Mouse (Mus musculus): ENCODE measurements around the gene Sorcs2. TPM values are rescaled to one million over a fixed set of nuclear protein-coding genes. Genes with fewer than 3 reads are reported as not detected.
A peak's percentile ranks its signal among the peaks of the same experiment; 100 is the strongest.

Gene Sorcs2
- polyA plus RNA-seq, 1 experiment from 2014 or later: 11.1 TPM

- no peaks in the 10 kb centered on the region for H3K27me3 ChIP-seq (ENCODE audit: insufficient read depth, low read length)
Measured at GRCm38 (mm10) chr5:36134302-36134701, 263.6 kb downstream of the Sorcs2 start.

DNA sequence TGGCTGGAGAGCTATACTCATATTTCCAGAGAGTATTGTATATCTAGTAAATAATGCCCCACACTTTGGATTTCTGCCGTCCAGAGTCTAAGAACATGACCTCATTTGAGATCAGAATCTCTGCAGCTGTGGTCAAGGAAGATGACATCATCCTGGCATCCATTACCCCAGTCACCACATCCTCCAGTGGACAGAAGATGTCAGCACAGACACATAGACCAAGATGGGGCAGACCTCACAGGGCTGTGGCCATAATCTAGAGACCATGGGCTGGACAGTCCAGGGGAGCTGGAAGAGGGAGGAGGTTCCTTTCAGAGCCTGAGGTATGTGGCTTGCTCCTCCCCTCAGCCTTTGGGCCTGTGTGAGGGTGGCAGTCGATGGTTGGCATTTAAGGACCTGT lies 264.0 kb downstream of the Sorcs2 start:
- no peak overlapping the region for H3K4me2 ChIP-seq (replicated peaks; ENCODE audit: low read depth, low read length)
- H3K4me1 ChIP-seq (ENCODE audit: insufficient read depth, low read length): no peaks in the 10 kb centered on the region
- no peaks in the 10 kb centered on the region for H3K27me3 ChIP-seq (ENCODE audit: insufficient read depth, low read length)
- no peak for ATAC-seq (ENCODE audit: low FRiP score, low TSS enrichment)
- no peaks in the 10 kb centered on the region for H3K36me3 ChIP-seq (ENCODE audit: insufficient read depth, low read length)
- no peak overlapping the region for H3K9ac ChIP-seq (replicated peaks; ENCODE audit: low read length)
- no peaks in the 10 kb centered on the region for H3K9me3 ChIP-seq (ENCODE audit: low read length)
- no peak overlapping the region for H3K27ac ChIP-seq (ENCODE audit: low read length)
- WGBS: 55% methylated on average over 2 of the region's 2 CpGs
- no peak overlapping the region for H3K4me3 ChIP-seq (ENCODE audit: low read length)

More at GRCm38 (mm10) chr5:36134302-36134701, 263.6 kb downstream of the Sorcs2 start:
- WGBS: 64% methylated on average over 6 of the region's 6 CpGs
- Histone ChIP-seq H3K4me2 (replicated peaks; ENCODE audit: low read depth, low read length) (no peak overlapping the region), H3K27ac (ENCODE audit: low read length) (no peak overlapping the region), H3K9ac (replicated peaks; ENCODE audit: low read length) (no peak overlapping the region), H3K4me1 (ENCODE audit: insufficient read depth, low read length) (no peaks in the 10 kb centered on the region), H3K4me3 (ENCODE audit: low read length) (no peak overlapping the region), H3K9me3 (ENCODE audit: low read length) (no peaks in the 10 kb centered on the region), H3K36me3 (ENCODE audit: insufficient read depth, low read length) (no peaks in the 10 kb centered on the region)
- no peak for ATAC-seq (ENCODE audit: low FRiP score, low TSS enrichment)

DNA sequence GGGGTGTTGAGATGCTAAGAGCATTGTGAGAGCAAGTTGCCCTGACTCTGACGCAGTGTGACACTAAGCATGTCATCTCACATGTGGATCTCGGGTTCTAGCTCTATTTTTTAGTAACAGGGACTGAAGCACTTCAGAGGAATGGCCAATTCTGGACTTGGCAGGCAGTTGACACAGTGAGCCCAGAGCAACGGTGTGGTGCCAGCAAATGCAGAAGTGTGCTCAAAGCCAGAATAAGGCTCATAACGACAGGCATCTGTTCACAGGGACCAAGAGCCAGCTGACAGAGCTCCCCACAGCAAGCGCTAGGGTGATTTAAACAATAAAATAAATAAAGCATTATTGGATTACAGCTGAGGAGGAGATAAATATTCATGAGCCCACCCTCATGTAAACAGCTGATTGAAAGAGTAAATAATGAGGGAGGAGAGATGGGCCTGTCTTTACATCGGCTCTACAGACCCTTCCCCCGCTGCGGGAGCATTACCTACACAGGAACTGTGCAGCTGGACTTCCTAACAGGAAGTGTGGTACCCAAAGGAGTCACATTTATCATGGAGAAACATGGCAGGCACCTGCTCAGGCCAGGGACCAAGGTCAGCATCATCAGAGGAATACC lies 267.4 kb downstream of the Sorcs2 start:
- H3K27me3 ChIP-seq (ENCODE audit: insufficient read depth, low read length): no peaks in the 10 kb centered on the region
- no peak overlapping the region for H3K9ac ChIP-seq (replicated peaks; ENCODE audit: low read length)
- H3K36me3 ChIP-seq (ENCODE audit: insufficient read depth, low read length): no peaks in the 10 kb centered on the region
- 57% methylated on average over 8 of the region's 8 CpGs for WGBS
- no peaks in the 10 kb centered on the region for H3K9me3 ChIP-seq (ENCODE audit: low read length)
- no peak overlapping the region for H3K27ac ChIP-seq (ENCODE audit: low read length)
- H3K4me2 ChIP-seq (replicated peaks; ENCODE audit: low read depth, low read length): no peak overlapping the region
- no peaks in the 10 kb centered on the region for H3K4me1 ChIP-seq (ENCODE audit: insufficient read depth, low read length)
- no peak overlapping the region for H3K4me3 ChIP-seq (ENCODE audit: low read length)
- ATAC-seq (ENCODE audit: low FRiP score, low TSS enrichment): no peak

GRCm38 (mm10) chr5:36129661-36130060 lies 268.3 kb downstream of the Sorcs2 start:
- Histone ChIP-seq H3K4me3 (ENCODE audit: low read length) (no peak overlapping the region), H3K27ac (ENCODE audit: low read length) (no peak overlapping the region), H3K27me3 (ENCODE audit: insufficient read depth, low read length) (no peaks in the 10 kb centered on the region), H3K4me2 (replicated peaks; ENCODE audit: low read depth, low read length) (no peak overlapping the region), H3K9me3 (ENCODE audit: low read length) (no peaks in the 10 kb centered on the region), H3K4me1 (ENCODE audit: insufficient read depth, low read length) (no peaks in the 10 kb centered on the region), H3K9ac (replicated peaks; ENCODE audit: low read length) (no peak overlapping the region), H3K36me3 (ENCODE audit: insufficient read depth, low read length) (no peaks in the 10 kb centered on the region)
- 80% methylated on average over 2 of the region's 2 CpGs for WGBS
- no peak for ATAC-seq (ENCODE audit: low FRiP score, low TSS enrichment)

DNA sequence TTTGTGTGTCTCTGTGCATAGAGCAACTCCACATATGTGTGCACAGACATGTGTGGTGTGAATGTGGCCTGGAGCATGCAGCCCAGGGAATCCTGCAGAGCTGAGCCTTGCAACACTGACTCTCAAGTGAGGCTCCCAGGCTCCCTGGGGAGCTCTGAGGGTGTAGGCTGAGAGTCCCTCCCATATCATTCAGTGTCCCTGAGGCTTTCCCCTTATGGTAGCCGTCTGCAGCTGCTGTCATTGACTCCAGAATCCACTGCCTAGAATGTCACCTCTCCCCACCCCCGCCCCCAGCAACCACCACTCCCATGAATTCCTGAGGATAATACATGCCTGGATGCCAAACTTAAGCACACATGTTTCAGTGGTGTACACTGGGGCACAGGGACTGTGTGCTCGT lies 269.4 kb downstream of the Sorcs2 start:
- no peak for ATAC-seq (ENCODE audit: low FRiP score, low TSS enrichment)
- no peak overlapping the region for H3K27ac ChIP-seq (ENCODE audit: low read length)
- no peaks in the 10 kb centered on the region for H3K36me3 ChIP-seq (ENCODE audit: insufficient read depth, low read length)
- no peaks in the 10 kb centered on the region for H3K4me1 ChIP-seq (ENCODE audit: insufficient read depth, low read length)
- no peak overlapping the region for H3K4me3 ChIP-seq (ENCODE audit: low read length)
- H3K27me3 ChIP-seq (ENCODE audit: insufficient read depth, low read length): no peaks in the 10 kb centered on the region
- H3K9ac ChIP-seq (replicated peaks; ENCODE audit: low read length): no peak overlapping the region
- H3K4me2 ChIP-seq (replicated peaks; ENCODE audit: low read depth, low read length): no peak overlapping the region
- H3K9me3 ChIP-seq (ENCODE audit: low read length): no peaks in the 10 kb centered on the region
- WGBS: 53% methylated on average over 3 of the region's 3 CpGs

GRCm38 (mm10) chr5:36124993-36125392 lies 272.9 kb downstream of the Sorcs2 start:
- no peak overlapping the region for H3K27ac ChIP-seq (ENCODE audit: low read length)

DNA sequence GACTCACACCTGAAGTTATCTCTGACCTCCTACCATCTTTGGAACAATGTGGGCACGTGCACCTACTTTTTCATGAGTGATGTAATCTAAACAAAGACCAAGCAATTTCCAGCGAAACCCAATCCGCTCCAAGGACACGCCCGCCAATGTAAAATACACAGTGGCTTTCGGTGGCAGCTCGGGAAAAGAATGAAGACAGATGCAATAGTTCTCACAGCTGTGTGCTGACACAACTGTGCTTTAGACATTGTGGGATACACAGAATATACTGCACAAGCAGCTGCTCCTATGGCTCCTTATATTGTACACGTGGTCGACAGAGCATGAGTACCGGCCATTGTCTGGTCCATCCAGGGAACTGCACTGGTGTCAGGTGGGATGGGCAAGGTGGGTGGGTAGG lies 275.0 kb downstream of the Sorcs2 start:
- H3K27ac ChIP-seq (ENCODE audit: low read length): no peak overlapping the region
- no peak for ATAC-seq (ENCODE audit: low FRiP score, low TSS enrichment)
- no peak overlapping the region for H3K4me3 ChIP-seq (ENCODE audit: low read length)
- no peak overlapping the region for H3K9ac ChIP-seq (replicated peaks; ENCODE audit: low read length)
- H3K4me2 ChIP-seq (replicated peaks; ENCODE audit: low read depth, low read length): no peak overlapping the region
- H3K27me3 ChIP-seq (ENCODE audit: insufficient read depth, low read length): no peaks in the 10 kb centered on the region
- H3K36me3 ChIP-seq (ENCODE audit: insufficient read depth, low read length): no peaks in the 10 kb centered on the region
- 51% methylated on average over 10 of the region's 10 CpGs for WGBS
- no peaks in the 10 kb centered on the region for H3K9me3 ChIP-seq (ENCODE audit: low read length)
- peaks cover 12% of the 10 kb centered on the region for H3K4me1 ChIP-seq (ENCODE audit: insufficient read depth, low read length)

More at GRCm38 (mm10) chr5:36124993-36125392, 272.9 kb downstream of the Sorcs2 start:
- Histone ChIP-seq H3K36me3 (ENCODE audit: insufficient read depth, low read length) (no peaks in the 10 kb centered on the region), H3K4me3 (ENCODE audit: low read length) (no peak overlapping the region), H3K4me1 (ENCODE audit: insufficient read depth, low read length) (peaks cover 12% of the 10 kb centered on the region), H3K9me3 (ENCODE audit: low read length) (no peaks in the 10 kb centered on the region), H3K27me3 (ENCODE audit: insufficient read depth, low read length) (no peaks in the 10 kb centered on the region), H3K9ac (replicated peaks; ENCODE audit: low read length) (no peak overlapping the region), H3K4me2 (replicated peaks; ENCODE audit: low read depth, low read length) (no peak overlapping the region)
- WGBS: 88% methylated on average over 6 of the region's 6 CpGs
- no peak for ATAC-seq (ENCODE audit: low FRiP score, low TSS enrichment)

- Histone ChIP-seq H3K9ac (replicated peaks; ENCODE audit: low read length) (no peak overlapping the region), H3K9me3 (ENCODE audit: low read length) (no peaks in the 10 kb centered on the region), H3K27ac (ENCODE audit: low read length) (no peak overlapping the region), H3K4me1 (ENCODE audit: insufficient read depth, low read length) (peaks cover 12% of the 10 kb centered on the region), H3K27me3 (ENCODE audit: insufficient read depth, low read length) (no peaks in the 10 kb centered on the region), H3K4me2 (replicated peaks; ENCODE audit: low read depth, low read length) (no peak overlapping the region), H3K36me3 (ENCODE audit: insufficient read depth, low read length) (no peaks in the 10 kb centered on the region), H3K4me3 (ENCODE audit: low read length) (no peak overlapping the region)
- ATAC-seq (ENCODE audit: low FRiP score, low TSS enrichment): 0 out of 2 replicates have a peak, but pooled peaks have one; percentile 8
- WGBS: 4% methylated on average over 3 of the region's 3 CpGs
Measured at GRCm38 (mm10) chr5:36120931-36121341, 277.0 kb downstream of the Sorcs2 start.

DNA sequence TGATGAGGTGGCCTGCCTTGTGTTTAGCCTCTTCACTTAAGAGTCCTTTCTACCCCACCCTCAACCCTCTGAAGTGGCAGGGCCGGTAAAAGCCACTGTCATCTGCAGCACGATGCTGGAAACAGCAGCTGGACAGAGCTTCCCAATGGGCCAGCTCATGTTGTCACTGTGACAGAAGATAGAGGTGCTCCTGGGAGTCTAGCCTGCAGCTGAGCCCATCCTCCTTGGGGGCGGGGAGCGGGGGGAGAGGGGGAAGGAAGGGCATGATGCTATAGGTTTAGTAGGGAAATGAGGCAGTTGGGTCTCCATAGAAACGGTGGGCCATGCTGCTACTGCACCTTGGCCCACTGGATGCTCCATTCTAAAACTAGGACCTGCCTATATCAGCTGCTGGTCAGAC lies 279.9 kb downstream of the Sorcs2 start:
- H3K4me2 ChIP-seq (replicated peaks; ENCODE audit: low read depth, low read length): no peak overlapping the region
- peaks cover 11% of the 10 kb centered on the region for H3K4me1 ChIP-seq (ENCODE audit: insufficient read depth, low read length)
- H3K36me3 ChIP-seq (ENCODE audit: insufficient read depth, low read length): no peaks in the 10 kb centered on the region
- no peak overlapping the region for H3K27ac ChIP-seq (ENCODE audit: low read length)
- H3K4me3 ChIP-seq (ENCODE audit: low read length): no peak overlapping the region
- H3K9ac ChIP-seq (replicated peaks; ENCODE audit: low read length): no peak overlapping the region
- ATAC-seq (ENCODE audit: low FRiP score, low TSS enrichment): no peak
- H3K9me3 ChIP-seq (ENCODE audit: low read length): no peaks in the 10 kb centered on the region
- 54% methylated on average over 5 of the region's 5 CpGs for WGBS
- H3K27me3 ChIP-seq (ENCODE audit: insufficient read depth, low read length): no peaks in the 10 kb centered on the region

- Histone ChIP-seq H3K27ac (ENCODE audit: low read length) (no peak overlapping the region), H3K27me3 (ENCODE audit: insufficient read depth, low read length) (no peaks in the 10 kb centered on the region), H3K9ac (replicated peaks; ENCODE audit: low read length) (no peak overlapping the region), H3K9me3 (ENCODE audit: low read length) (no peaks in the 10 kb centered on the region), H3K4me1 (ENCODE audit: insufficient read depth, low read length) (peaks cover 4% of the 10 kb centered on the region; the same call in 1 of the 2 replicates), H3K4me3 (ENCODE audit: low read length) (no peak overlapping the region), H3K36me3 (ENCODE audit: insufficient read depth, low read length) (no peaks in the 10 kb centered on the region), H3K4me2 (replicated peaks; ENCODE audit: low read depth, low read length) (no peak overlapping the region)
- ATAC-seq (ENCODE audit: low FRiP score, low TSS enrichment): no peak
- 72% methylated on average over 7 of the region's 7 CpGs for WGBS
Measured at GRCm38 (mm10) chr5:36115519-36115918, 282.4 kb downstream of the Sorcs2 start.
